Mouse (Mus musculus) large intestine, adult 2 months (tissue): Measurements from ENCODE around the gene Padi3. TPM values are rescaled to one million over a fixed set of nuclear protein-coding genes. Genes with fewer than 3 reads are reported as not detected.

Experiments
- DNase-seq: peaks from one replicate; pipeline ENCODE4 v3.0.0-alpha.2; 2012; ENCODE audit warnings: low read depth, low spot score
- WGBS: fragments of 180-500 bp; shearing (Covaris S2); methylation state at CpG from one replicate; pipeline ENCODE4 v1.1.7; 2018; 5-methylcytosine and 5-hydroxymethylcytosine counted together
- polyA plus RNA-seq: library from polyadenylated mRNA; depleted of rRNA; stranded (reverse); fragments of >200 nt; gene quantifications from 2 replicates; pipeline ENCODE4 v1.2.3, GENCODE M21; 2012; rRNA removed

Gene Padi3
- polyA plus RNA-seq, 1 experiment: not detected

DNA sequence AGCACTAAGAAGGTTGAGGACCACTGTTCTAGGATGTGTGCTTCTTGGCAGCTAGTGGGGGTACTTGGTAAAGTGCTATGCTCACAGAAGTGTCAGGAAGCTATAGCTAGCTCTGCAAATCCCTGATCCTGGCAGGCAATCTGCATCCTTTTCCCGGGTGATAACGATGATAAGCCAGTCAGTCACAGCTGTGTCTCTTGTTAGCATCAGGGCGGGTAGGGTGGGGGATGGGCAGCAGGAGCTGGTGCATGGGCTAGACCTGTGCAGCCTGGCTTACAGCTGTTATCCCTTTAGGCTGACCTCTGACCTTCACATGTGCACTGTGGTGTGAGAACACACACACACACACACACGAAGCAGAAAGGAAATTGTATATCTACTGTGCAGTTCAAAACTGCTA lies 67.4 kb downstream of the Padi3 start:
- 50% methylated on average over 4 of the region's 4 CpGs for WGBS
- no peak for DNase-seq

DNA sequence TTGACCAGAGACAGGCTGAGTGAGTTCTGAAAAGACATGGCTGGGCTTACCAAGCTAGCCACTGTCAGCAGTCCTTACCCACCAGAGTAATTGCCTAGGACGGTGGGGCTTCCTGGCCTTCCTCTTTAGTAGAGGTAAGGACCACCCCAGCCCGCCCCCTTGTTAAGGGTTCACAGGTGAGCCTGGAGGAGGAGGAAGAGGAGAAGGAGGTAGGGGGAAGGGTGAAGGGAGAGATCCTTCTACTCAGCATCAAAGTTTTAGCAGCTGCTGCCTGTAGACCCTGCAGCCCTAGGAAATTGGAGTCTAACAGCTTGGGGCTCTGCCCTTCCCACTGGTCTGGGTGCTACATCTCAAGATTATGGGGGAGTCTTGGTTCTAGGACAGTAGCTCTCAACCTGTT lies 67.9 kb downstream of the Padi3 start, which contains the start of gene Padi6:
Gene Padi6, minus strand, starts transcription at position 101 of the 400 bp plus-strand sequence.
- DNase-seq: no peak
- 73% methylated on average over 2 of the region's 2 CpGs for WGBS

DNA sequence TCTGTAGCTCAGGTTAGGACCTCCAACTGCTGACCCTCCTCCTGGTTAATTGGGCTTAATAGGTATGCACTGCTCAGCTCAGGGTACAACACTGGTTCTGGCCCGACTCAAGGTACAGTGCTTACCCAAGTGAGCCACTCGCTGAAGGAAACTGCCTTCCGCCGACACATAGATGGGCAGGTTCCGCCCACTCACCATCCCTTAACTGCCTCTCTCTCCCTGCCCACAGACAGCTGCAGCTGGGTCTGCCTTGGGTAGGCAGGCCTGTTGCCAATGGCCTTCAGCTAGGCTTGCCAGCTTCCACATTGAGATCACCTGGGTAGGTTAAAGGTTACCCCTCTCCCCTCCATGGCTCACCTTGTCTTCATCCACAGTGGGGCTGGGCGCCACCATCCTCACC lies 69.0 kb downstream of the Padi3 start:
- no peak for DNase-seq
- 65% methylated on average over 6 of the region's 6 CpGs for WGBS

DNA sequence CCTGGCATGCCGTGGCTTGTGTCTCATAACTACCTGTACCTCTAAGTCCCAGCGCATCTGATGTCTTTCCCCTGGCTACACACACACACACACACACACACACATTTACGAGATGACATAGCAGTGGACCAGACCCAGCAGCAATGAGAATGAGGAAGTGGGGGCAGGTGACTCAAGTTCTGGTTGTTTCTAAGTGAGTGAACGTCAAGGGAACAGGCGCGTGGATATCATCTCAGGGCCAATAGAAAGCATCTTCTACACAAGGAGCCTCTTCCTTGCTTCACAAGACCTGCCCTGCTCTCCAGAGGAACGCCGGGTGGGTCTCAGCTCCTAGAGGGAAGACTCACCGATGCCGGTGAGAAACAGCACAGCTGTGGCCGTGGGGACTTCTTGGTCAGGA lies 69.8 kb downstream of the Padi3 start:
- no peak for DNase-seq

More for the DNA sequence above, 69.8 kb downstream of the Padi3 start:
- WGBS: 65% methylated on average over 11 of the region's 11 CpGs

Other genes starting within 250 kb of the Padi3 start
- gene Arhgef10l, start 144.6 kb downstream of the Padi3 start, polyA plus RNA-seq: 21.1 and 28.4 TPM in 2 replicates
- 46.0 and 52.5 TPM in 2 replicates for gene Rcc2, start 110.1 kb downstream of the Padi3 start, polyA plus RNA-seq
- gene Padi6, start 68.0 kb downstream of the Padi3 start, polyA plus RNA-seq: not detected in 2 replicates
- gene Padi4, start 36.4 kb downstream of the Padi3 start, polyA plus RNA-seq: 0.30 and 0.48 TPM in 2 replicates
- 0.02 and 0.05 TPM in 2 replicates for gene Padi1, start 35.1 kb upstream of the Padi3 start, polyA plus RNA-seq
- gene Padi2, start 95.7 kb upstream of the Padi3 start, polyA plus RNA-seq: 2.1 and 2.4 TPM in 2 replicates
- 328 and 371 TPM in 2 replicates for gene Sdhb, start 150.6 kb upstream of the Padi3 start, polyA plus RNA-seq
- 31.7 and 40.0 TPM in 2 replicates for gene Atp13a2, start 176.2 kb upstream of the Padi3 start, polyA plus RNA-seq
- gene Mfap2, start 199.8 kb upstream of the Padi3 start, polyA plus RNA-seq: 10.4 and 10.6 TPM in 2 replicates
- 4.3 and 5.5 TPM in 2 replicates for gene Crocc, start 249.9 kb upstream of the Padi3 start, polyA plus RNA-seq